Mouse (Mus musculus) gonadal fat pad, adult 2 months (tissue): ENCODE measurements around the gene Fkbpl. TPM values are rescaled to one million over a fixed set of nuclear protein-coding genes. Genes with fewer than 3 reads are reported as not detected.

Source experiments
- DNase-seq: peaks from one replicate; pipeline ENCODE4 v3.0.0-alpha.2; 2012; ENCODE audit warnings: low read depth
- polyA plus RNA-seq: library from polyadenylated mRNA; depleted of rRNA; stranded (reverse); fragments of >200 nt; gene quantifications from 2 replicates; pipeline ENCODE4 v1.2.3, GENCODE M21; 2012

The Fkbpl gene
- polyA plus RNA-seq, 1 experiment = 2.9 TPM

GRCm38 (mm10) chr17:34627093-34627942 lies 17.2 kb upstream of the Fkbpl start:
- no peak for DNase-seq

- DNase-seq = no peak
Observed at GRCm38 (mm10) chr17:34627943-34628643, 16.5 kb upstream of the Fkbpl start, which contains the start of gene Ppt2. Gene Ppt2, minus strand, starts transcription at chr17:34628510.

DNA sequence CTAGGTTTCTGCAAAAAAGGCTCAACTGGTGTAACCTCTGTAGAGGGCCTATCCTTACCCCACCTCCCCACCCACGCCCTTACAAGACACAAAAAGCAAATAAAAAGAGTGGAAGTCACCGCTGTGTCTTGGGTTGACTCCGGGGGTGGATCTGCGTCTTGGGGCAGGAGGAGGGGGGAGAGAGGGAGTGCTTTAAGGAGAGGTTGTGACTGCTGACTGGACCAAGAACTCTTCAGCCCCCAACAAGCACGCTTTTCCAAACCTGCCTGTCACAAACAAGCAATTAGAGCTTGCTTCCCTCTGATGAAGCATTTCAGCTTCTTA lies 16.0 kb upstream of the Fkbpl start:
- DNase-seq = no peak

DNA sequence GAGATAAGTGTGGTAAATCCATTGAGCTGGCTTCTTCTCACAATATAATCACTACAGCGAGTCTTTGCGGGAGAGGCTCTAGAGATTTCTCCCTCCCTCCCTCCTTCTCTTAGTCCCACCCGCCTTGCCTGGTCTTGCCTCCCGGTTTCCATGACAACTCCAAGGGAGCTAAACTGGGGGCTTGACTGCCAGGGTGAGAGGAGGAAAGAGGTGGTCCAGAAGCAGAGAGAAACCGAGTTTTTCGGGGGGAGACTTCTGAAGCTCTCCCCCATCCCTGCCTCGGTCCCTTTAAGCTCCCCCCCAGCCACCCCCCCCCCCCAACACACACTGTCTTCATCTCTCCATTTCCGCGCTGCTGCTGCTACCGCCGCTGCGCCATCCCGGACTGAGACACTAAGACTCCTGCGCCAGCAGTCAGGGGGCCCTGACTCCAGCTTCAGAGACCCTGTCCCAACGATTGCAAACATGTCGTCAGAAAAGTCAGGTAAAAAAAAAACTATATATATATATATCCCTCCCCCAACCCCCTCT lies 15.3 kb upstream of the Fkbpl start, which contains the start of gene Prrt1:
Gene Prrt1 (plus strand): TSS at position 313 of the 531 bp plus-strand sequence.
- no peak for DNase-seq

DNA sequence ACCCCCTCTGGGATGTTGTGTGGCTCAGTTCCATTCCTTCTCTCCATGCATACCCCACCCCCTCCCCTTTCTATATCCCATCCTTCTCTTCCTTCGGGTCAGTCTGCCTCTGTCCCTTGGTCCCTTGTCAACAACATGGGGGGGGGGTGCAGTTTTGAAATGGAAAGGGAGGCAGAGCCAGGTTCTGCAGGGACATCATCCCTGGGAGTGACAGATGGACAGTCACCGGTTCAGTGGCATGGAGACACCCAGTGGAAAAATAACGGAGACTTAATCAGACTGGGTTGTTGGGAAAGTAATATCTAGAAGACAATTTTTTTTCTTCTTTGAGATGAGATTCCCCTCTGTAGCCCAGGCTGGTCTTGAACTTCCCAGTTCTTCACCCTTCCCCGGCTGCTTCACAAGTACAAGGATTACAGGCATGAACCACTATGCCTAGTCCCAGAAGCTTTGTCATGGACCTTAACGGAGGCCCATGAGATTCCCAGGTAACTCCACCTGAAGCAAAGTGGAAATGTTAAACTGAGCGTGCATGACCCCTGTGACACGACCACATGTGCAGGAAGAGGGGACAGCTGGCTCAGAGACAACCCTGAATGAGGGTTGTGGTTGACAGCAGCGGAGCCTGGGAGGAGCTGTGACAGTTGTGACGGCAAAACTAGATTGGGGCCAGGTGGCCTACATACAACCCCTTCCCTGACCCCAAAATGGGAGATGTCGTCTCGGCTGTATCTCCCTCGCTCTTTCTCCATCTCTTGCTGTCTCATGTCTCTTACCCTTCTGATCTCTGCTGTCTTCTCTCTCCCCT lies 14.6 kb upstream of the Fkbpl start:
- no peak for DNase-seq

DNA sequence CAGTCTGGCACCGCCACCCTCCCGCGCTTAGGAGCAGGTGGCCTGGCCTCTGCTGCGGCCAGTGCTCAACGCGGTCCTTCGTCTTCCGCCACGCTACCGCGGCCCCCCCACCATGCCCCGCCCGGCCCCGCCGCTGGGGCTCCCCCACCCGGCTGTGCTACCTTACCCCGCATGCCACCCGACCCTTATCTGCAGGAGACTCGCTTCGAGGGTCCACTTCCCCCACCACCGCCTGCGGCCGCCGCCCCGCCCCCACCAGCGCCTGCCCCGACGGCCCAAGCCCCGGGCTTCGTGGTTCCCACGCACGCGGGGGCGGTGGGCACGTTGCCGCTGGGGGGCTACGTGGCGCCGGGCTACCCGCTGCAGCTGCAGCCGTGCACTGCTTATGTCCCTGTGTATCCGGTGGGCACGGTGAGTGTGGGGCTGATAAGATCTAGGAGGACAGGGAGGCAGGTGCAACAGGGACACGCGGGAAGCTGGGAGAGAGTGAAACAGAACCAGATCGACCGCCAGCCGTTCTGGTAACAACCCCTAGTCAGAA lies 13.7 kb upstream of the Fkbpl start:
- DNase-seq = no peak

- no peak for DNase-seq
Observed at GRCm38 (mm10) chr17:34631647-34632046, 12.9 kb upstream of the Fkbpl start.

GRCm38 (mm10) chr17:34632261-34632691 lies 12.3 kb upstream of the Fkbpl start:
- DNase-seq = no peak

DNA sequence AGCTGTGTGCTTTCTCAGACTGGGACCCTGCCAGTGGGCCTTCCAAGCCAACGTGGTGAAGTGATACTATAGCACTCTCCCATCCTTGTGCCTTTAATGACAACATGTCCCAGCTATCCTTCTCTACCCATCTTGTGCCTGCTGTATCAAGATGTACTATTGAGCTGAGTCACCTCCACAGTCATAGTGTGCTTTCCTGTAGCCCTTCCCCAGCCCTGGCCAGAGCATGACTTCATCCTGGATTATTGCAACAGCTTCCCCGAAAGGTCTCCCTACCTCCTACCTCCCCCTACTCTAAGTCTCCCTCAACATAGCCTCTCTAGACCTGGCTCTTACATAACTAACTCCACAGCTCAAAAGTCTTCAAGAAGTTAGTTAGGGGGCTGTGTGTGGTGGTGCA lies 8.9 kb upstream of the Fkbpl start:
- no peak for DNase-seq

- no peak for DNase-seq
Observed at GRCm38 (mm10) chr17:34637459-34637858, 7.1 kb upstream of the Fkbpl start.

DNA sequence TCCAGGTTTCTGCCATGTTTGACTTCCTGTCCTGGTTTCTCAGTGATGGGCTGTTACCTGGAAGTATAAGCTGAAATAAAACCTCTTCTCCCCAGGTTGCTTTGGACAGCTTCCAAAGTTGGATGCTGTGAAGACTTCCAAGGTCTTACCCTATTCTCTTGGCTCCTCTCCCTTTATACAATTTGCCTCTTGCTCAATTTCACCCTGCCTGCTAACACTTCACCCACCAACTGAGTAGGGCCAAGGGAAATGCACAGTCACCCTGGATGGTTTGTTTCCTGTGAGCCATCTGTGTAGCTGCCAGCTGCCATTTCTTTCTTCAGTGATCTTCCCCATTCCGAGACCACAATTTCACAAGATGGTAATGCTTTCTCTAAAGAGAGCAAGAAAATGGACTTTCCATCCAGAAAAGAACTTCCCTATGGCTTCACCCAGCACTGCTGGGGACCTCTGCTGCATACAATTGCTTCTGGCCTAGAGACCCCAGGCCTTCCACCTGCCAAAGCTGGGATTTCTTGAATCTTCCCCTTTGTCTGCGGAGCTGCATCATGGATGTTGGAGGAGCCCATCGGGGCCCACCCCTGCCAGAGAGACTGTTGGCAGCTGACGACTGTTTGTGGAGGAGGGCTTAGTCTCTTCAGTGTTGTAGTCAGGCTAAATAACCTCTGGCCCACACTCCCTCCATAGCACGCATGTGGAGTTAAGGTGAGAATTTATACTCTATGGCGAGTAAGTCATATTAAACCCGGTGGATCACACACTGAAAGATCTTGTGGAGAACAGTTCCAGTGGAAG lies 4.9 kb upstream of the Fkbpl start:
- DNase-seq = peak; percentile 83

GRCm38 (mm10) chr17:34640778-34641601 lies 3.6 kb upstream of the Fkbpl start:
- DNase-seq = no peak

- DNase-seq = no peak
Observed at GRCm38 (mm10) chr17:34641945-34642344, 2.6 kb upstream of the Fkbpl start.

- DNase-seq = no peak
Observed at GRCm38 (mm10) chr17:34643379-34643778, 1.2 kb upstream of the Fkbpl start.

DNA sequence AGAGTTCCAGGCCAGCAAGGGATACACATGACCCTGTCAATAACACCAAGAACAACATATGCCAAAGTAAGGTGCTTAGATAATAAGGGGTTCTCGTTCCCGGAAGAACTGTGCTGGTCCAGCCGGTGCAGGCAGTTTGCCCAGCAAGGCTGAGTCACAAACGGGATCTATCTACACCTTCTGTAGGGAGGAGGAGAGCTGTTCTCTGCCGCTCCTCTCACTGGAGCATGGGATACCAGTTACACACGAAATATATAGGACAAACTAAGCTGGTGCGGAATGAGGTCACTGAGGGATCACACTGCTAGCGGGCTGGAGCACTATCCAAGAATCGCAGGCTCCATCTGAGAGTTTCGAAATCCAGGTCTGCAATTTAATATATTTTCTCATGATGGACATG lies 620 bp upstream of the Fkbpl start:
- DNase-seq = no peak

GRCm38 (mm10) chr17:34645256-34645829 lies 779 bp downstream of the Fkbpl start:
- DNase-seq = no peak

GRCm38 (mm10) chr17:34645831-34646511 lies 1.4 kb downstream of the Fkbpl start:
- DNase-seq = no peak

- DNase-seq = peak; percentile 83
Observed at GRCm38 (mm10) chr17:34646906-34647787, 2.6 kb downstream of the Fkbpl start, which contains the start of gene Atf6b. Gene Atf6b, plus strand, starts transcription at chr17:34647146.
